Mouse (Mus musculus) CH12.LX (cell line): ENCODE results near the gene Elk3.

Source experiments
- CTCF ChIP-seq, 2 experiments: IDR thresholded peaks in 1 of 2; conservative IDR thresholded peaks in 1 of 2; 2 replicates each; pipeline ENCODE4 v1.5.1; 2011 to 2012; ENCODE audit warnings: low read depth in 2 of 2, low read length in 2 of 2, improper control_type of control experiment in 1 of 2, inconsistent platforms in 1 of 2, mild to moderate bottlenecking in 1 of 2, moderate library complexity in 1 of 2
- EP300 ChIP-seq: IDR thresholded peaks from 2 replicates; pipeline ENCODE4 v1.6.1; 2011; ENCODE audit warnings: low read length, improper control_type of control experiment
- HCFC1 ChIP-seq: IDR thresholded peaks from 2 replicates; pipeline ENCODE4 v1.6.1; 2012; ENCODE audit warnings: low read depth, mild to moderate bottlenecking, inconsistent platforms, low read length, improper control_type of control experiment
- MAZ ChIP-seq: IDR thresholded peaks from 2 replicates; pipeline ENCODE4 v1.6.1; 2012; ENCODE audit warnings: low read depth, mild to moderate bottlenecking, inconsistent platforms, low read length, improper control_type of control experiment, moderate library complexity
- MXI1 ChIP-seq: IDR thresholded peaks from 2 replicates; pipeline ENCODE4 v1.6.1; 2011; ENCODE audit warnings: mild to moderate bottlenecking, low read depth, low read length, improper control_type of control experiment
- POLR2A ChIP-seq: IDR thresholded peaks from 2 replicates; pipeline ENCODE4 v1.6.1; 2011; ENCODE audit warnings: low read depth, mild to moderate bottlenecking, improper control_type of control experiment, low read length
- RAD21 ChIP-seq: IDR thresholded peaks from 2 replicates; pipeline ENCODE4 v1.6.1; 2011; ENCODE audit warnings: low read depth, mild to moderate bottlenecking, low read length, improper control_type of control experiment, moderate library complexity
- UBTF ChIP-seq: IDR thresholded peaks from 2 replicates; pipeline ENCODE4 v1.6.1; 2012; ENCODE audit warnings: low read depth, mild to moderate bottlenecking, inconsistent platforms, low read length, improper control_type of control experiment, moderate library complexity

- no peak for TF ChIP-seq RAD21
- no peak for TF ChIP-seq EP300
- no peak for TF ChIP-seq POLR2A
- no peak for TF ChIP-seq CTCF (conservative IDR thresholded peaks at IDR 0.05 in 1 of 2, IDR thresholded peaks at IDR 0.05 in 1 of 2; ENCODE audit: low read depth in 2 of 2, low read length in 2 of 2)
- TF ChIP-seq UBTF: no peak
- no peak for TF ChIP-seq MAZ
- TF ChIP-seq MXI1: no peak
- no peak for TF ChIP-seq HCFC1
These were observed 24.1 kb upstream of the Elk3 start for GRCm38 (mm10) chr10:93335001-93335400.
